Mouse (Mus musculus) lung, postnatal 25 days (tissue): ENCODE measurements at regions not wholly inside any gene's neighbourhood (a gene's known extent, or its start where the extent isn't known, plus 50 kb on each side); places are given as distances from the start of the nearest gene placed in this dataset.
A peak's percentile ranks its signal among the peaks of the same experiment; 100 is the strongest.

Source experiments
- DNase-seq: peaks from one replicate; pipeline ENCODE4 v3.0.0; 2022; ENCODE audit warnings: low spot score

DNA sequence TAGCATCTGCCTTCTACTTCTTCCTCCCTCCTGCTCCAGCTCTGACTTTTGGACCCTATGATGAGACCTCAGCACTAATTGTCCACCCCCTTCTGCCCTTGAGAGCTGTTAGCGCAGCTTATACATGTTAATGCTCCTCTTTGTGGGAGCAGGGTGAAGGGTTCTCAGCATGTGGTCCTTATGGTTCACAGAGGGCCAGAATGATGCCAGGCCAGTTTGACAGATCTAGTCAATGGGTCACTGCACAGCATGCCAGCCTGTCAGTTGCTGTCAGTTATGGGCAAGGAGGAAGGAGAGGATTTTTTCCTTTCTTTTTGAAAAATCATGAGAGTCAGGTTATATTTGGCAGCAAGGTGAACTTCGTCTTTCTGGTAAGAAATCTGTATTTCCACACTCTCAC is 68.4 kb downstream of the 4931417E11Rik start:
- DNase-seq: no peak

DNA sequence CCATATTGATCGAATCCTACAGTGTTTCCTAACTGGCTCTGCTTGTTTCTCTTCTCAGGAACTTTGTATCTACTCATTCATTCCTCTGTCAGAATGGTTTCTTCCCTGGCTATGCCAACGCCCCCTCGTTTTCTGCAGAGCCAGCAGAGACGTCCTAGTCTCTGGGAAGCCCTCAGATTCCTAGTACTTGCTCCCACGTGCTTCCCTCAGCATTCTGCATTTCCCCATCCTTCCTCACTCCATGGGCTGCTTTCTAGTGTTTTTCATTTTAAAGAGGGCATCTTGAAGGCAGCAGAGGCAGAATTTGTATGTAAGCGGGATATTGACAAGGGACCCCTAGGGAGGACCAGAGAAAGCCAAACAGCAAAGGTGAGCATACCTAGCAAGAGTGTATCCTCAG is 80.2 kb downstream of the 4931417E11Rik start:
- DNase-seq: no peak

DNA sequence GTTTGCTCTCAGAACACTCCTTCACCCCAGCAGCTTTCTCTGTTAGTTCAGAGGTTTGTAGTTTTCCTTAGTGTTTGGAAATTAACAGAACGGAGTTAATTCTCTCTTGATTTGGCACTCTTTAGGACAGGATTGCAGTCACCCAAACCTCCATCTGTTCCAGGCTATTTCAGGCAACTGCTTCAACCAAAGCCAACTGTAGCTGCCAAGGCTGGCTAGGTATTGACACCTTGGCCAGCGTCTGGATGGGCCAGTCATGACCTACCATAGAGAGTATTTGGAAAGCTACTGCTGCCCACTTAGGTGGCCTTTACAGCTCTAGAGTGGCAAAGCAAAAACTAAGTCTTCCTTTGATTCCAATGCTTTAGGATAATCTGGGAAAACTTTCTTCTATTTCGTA is 83.2 kb downstream of the 4931417E11Rik start:
- no peak for DNase-seq

DNA sequence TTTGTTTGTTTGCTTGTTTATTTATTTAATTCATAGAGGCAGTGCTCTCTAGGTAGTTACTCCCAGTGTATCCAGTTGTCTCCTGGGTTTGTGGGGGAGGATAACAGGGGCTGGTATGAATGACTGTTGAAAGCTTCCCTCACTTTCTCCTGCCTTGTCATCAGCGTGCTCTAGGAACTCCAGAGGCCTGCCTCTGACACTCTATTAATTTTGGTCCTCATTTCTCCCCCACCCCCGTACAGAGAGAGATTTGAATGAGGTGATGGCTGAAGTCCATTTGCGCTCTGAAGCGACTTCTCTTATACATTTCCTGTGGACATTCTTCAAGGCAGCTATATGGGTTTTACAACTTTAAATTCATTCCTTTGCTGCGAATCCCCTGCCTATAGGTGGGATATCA is 89.6 kb downstream of the 4931417E11Rik start:
- DNase-seq: no peak

DNA sequence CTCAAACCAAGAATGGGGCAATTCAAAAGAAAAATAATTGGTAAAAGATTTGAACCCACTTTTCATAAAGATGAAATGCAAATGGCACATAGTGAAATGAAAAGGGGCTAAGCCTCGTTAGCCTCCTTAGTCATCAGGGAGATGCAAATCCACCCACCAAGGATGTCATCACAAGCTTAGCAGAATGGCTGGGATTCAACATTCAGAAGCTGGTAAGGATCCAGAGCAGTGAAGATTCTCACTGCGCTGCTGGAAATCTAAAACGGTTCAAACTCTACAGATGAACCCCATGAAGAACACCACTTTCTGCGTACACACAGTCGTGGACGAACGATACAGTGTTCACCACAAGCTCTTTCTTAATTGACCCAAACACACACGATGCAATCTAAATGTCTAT is 91.6 kb downstream of the 4931417E11Rik start:
- DNase-seq: no peak

DNA sequence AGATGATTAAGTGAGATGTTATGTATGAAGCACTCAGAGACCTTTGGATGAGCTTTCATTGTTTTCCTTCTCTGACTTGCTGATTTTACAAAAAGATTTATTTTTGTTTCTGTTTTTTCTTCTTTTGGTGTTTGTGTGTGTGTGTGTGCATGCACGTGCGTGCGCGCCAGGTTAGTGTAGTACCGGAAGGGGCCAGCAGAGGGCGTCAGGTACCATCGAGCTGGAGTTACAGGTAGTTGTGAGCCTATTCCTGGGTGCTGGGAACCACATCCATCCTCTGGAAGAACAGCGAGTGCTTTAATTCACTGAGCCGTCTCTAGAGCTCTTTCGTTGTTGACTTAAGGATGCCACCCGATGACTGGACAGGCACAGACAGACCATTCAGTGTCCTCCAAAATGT is 93.2 kb downstream of the 4931417E11Rik start:
- DNase-seq: no peak

DNA sequence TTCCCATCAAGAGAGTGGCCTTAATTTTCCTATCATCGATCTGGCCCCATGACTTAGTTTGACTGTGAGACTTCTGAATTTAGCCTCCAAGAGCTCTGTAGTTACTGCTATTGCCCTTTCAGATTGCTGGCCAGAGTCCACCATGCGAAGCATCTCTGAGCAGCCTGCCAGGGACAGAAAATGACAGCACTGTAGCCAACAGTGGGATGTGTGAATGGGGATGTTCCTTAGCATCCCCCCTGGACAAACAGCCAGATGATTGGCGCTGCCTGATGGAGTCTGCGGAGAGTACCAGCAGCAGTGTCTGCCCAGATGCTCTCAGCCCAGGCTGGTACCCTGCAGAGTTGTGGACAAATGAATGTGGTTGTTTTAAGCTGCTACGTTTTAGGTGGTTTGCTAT is 96.6 kb downstream of the 4931417E11Rik start:
- no peak for DNase-seq

DNA sequence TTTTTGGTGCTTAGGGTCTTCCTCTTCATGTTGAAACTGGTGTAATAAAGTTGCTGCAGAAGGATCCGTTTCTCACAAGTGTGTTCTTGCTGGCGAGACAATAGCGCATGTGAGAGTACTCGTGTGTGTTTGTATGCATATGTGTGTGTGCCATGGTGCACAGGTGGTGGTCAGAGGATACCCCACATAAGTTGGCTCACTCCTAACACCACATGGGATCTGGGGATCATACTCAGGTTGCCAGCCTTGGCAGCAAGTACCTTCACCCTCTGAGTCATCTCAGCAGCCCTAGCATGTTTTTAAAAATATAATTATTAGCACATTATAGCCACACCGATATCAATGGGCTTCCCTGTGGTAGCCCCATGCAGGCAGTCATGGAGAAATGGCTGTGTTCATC is 97.6 kb downstream of the 4931417E11Rik start:
- no peak for DNase-seq

DNA sequence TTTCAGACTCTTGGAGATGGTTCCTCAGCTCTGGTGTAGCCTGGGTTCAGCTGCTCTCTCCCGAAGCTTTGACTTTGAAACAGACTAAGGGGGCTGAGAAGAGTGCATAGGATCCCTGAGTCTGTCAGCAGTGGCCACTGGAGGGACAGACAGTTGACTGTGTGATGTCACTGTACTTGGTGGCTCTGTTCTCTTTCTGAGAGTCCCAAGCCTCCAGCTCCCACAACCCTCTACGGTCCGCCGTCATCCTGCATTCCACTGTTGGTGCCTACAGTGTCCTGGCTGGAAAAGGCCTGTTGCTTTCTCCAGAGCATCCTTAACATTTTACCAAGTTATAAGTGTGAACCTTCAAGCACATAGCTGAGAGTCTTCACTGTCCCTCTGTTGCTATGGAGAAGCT is 98.6 kb downstream of the 4931417E11Rik start:
- DNase-seq: no peak

DNA sequence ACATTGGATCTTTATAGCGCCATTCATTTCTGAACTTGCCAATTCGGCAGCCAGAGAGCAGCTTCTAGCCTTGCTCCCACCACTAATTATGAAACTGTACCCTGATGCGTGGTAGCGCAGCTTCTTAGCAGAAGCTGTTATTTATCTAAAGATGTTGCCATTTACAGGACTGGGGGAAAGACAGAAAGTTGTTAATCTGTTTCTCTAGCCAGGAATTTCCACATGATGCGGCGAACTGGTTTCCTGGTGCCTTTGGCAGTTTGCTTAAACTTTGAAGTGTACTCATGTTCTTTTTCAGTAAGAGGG is 100.7 kb downstream of the 4931417E11Rik start:
- no peak for DNase-seq

DNA sequence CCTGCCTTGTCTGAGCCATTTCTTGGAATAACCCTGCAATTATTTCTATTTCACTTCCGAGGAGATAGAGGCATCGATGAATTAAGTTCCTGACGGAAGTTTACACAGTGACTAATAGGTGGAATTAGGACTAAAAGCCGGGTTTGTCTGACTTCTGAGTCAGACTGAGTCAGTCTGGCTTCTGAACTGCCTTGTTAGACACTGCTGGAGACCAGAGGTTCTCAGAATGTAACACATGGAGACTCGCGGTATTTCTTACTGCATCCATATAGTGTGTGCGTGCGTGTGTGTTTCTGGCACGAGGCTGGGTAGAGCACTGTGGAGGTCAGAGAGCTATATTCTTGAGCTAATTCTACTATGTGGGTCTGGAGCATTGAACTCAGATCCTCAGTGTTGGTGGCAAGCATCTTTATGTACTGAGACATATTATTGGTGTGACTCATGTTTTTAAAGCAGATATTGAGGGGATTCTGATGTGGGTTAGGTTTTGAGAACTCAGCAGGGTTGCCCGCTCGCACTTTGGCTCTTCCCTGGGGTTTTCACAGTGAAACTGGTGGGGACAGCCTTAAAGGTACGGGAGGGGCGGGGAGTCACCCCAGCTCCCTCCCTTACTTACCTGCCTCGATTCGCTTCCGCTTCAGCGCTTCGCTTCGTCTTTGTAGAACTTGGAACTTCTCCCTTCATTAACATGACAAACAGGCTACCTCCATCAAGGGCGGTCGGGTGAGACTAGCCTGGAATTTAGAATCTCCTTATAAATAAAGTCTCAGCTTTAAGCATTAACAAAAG is 101.2 kb downstream of the 4931417E11Rik start:
- no peak for DNase-seq

DNA sequence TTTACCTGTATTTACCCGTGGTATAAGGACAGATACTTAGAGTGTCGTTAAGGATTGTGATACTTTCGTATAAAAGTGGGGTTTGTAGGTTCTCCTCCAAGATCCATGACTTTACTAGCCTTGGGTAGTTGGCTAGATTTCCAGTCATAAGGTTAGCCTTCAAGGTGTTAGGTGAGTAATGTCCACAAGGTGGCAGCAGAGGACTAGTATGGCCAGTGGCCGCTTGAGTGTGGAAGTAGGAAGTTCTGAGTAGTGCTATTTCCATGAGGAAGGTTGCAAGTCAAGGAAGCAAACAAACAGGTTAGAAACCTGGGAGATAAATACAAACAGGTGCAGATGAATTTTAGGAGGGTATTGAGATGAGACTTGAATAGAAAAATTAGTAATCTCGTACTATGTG is 101.9 kb downstream of the 4931417E11Rik start:
- peak; percentile 66 for DNase-seq

DNA sequence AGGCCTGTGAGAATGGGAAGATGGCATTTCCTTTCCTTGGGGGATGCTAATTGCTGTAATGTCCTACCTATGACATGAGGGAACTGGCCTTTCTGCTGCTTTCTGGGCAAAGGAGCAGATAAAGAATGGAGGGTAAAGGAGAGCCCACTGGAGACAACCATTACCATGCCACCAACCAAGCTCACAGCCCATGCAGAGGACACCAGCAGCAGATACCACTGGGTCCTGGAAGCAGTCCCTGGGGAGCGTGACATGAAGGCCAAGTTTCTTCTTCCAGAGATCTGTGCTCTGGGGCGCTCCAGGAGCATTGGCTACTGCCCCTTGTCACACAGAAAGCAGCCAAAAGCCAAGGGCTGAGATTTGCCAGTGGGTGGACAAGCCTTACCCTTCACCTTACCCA is 102.8 kb downstream of the 4931417E11Rik start:
- no peak for DNase-seq

- DNase-seq: no peak
These were observed 104.2 kb downstream of the 4931417E11Rik start for GRCm38 (mm10) chr6:73365306-73365705.

DNA sequence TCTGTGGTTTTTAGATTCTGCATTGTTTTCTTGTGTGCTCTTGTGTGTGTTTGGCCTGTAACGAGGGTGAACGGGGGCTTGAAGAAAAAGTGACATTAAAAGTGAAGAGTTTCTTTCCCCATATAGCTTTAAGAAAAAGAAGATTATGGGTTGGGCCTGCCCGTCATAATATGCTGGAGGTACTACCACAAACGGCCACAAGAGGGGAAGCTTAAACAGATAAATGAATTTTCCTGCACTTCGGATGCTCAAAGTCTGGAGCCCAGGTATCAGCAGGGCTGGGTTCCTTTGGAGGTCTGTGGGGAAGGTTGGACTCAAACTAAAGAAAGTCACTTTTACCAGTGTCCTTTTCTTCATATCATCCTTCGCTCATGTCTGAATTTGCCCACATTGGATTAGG is 86.8 kb downstream of the Suclg1 start:
- no peak for DNase-seq

GRCm38 (mm10) chr6:73329666-73330065 is 81.5 kb downstream of the Suclg1 start:
- DNase-seq: no peak
